Mouse (Mus musculus): ENCODE data around the gene Arrdc5. TPM values are rescaled to one million over a fixed set of nuclear protein-coding genes. Genes with fewer than 3 reads are reported as not detected.

Gene Arrdc5
- polyA plus RNA-seq, 1 experiment = not detected

DNA sequence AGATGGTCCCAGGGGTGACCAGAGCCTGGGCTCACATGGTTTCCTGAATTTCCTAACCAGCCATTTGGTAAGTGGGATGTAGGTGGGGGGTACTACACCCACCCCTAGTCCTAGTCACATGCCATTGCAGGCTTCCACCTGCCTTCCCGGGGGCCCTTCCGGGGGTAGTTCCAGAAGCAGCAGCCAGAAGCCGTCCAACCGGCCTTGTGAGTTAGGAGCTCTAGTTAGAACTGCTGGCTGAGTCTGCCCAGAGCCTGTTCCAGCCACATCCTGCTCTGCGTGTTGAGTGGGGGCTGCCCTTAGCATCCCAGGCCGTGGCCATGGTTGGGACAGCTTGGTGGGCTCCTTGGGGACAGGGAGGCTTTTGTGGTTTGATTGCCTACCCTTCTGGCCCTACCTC is 8.0 kb upstream of the Arrdc5 start:
- Histone ChIP-seq H3ac (ENCODE audit: control insufficient read depth, insufficient read length, low read depth) (no peak overlapping the region), H3K36me3 (ENCODE audit: control insufficient read depth, insufficient read depth) (peaks cover 76% of the 10 kb centered on the region), H3K27me3 (ENCODE audit: control insufficient read depth, insufficient read depth, insufficient read length) (no peaks in the 10 kb centered on the region), H3K4me3 (ENCODE audit: insufficient read depth, poor library complexity, severe bottlenecking) (no peak overlapping the region), H3K79me3 (ENCODE audit: low read depth) (peaks cover 51% of the 10 kb centered on the region), H3K79me2 (ENCODE audit: control insufficient read depth, insufficient read depth) (peaks cover 75% of the 10 kb centered on the region)
- TF ChIP-seq MAX (IDR thresholded peaks at IDR 0.05) = no peak
- no peak for TF ChIP-seq CTCF (IDR thresholded peaks at IDR 0.05; ENCODE audit: control insufficient read depth, insufficient read depth, insufficient read length)
- TF ChIP-seq MYOG (IDR thresholded peaks at IDR 0.05; ENCODE audit: control insufficient read depth, extremely low read depth, insufficient read length) = no peak
- TF ChIP-seq CEBPB (IDR thresholded peaks at IDR 0.05; ENCODE audit: low read depth) = no peak
- TF ChIP-seq USF1 (IDR thresholded peaks at IDR 0.05; ENCODE audit: low read depth) = no peak
- no peak for TF ChIP-seq FOSL1 (IDR thresholded peaks at IDR 0.05; ENCODE audit: insufficient read depth, low read length, poor library complexity, severe bottlenecking)
- no peak for TF ChIP-seq MYOD1 (IDR thresholded peaks at IDR 0.05; ENCODE audit: control insufficient read depth, insufficient read length, low read depth)

DNA sequence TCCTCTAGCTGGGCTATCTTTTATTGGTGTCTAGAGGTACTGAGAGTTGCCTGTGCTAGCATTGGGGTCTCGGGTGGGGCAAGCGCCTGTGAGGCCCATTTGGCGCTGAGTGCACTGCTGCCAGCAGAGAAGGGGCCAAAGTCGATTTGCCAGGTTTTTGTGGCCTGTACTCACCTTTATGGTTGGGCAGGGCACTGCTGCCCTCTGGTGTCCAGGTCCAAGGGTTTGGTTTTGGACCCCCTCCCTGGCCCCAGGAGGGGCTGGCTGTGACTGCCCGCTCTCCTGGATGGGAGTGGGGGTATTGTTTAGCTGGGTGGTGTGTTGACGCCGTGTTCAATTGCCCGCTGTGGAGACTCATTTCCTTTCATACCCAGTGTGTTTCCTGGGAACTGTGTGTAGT is 5.7 kb upstream of the Arrdc5 start:
- H3K36me3 ChIP-seq (ENCODE audit: control insufficient read depth, insufficient read depth) = peaks cover 57% of the 10 kb centered on the region
- peaks cover 49% of the 10 kb centered on the region for H3K79me3 ChIP-seq (ENCODE audit: low read depth)
- H3K27me3 ChIP-seq (ENCODE audit: control insufficient read depth, insufficient read depth, insufficient read length) = no peaks in the 10 kb centered on the region
- peak overlapping the region; percentile 20 for H3ac ChIP-seq (ENCODE audit: control insufficient read depth, insufficient read length, low read depth)
- H3K79me2 ChIP-seq (ENCODE audit: control insufficient read depth, insufficient read depth) = peaks cover 68% of the 10 kb centered on the region
- TF ChIP-seq MYOG (IDR thresholded peaks at IDR 0.05; ENCODE audit: control insufficient read depth, extremely low read depth, insufficient read length) (no peak), MYOD1 (IDR thresholded peaks at IDR 0.05; ENCODE audit: control insufficient read depth, insufficient read length, low read depth) (no peak), FOSL1 (IDR thresholded peaks at IDR 0.05; ENCODE audit: insufficient read depth, low read length, poor library complexity, severe bottlenecking) (no peak), MAX (IDR thresholded peaks at IDR 0.05) (no peak), USF1 (IDR thresholded peaks at IDR 0.05; ENCODE audit: low read depth) (no peak), CEBPB (IDR thresholded peaks at IDR 0.05; ENCODE audit: low read depth) (no peak), CTCF (IDR thresholded peaks at IDR 0.05; ENCODE audit: control insufficient read depth, insufficient read depth, insufficient read length) (no peak)
- H3K4me3 ChIP-seq (ENCODE audit: insufficient read depth, poor library complexity, severe bottlenecking) = no peak overlapping the region

DNA sequence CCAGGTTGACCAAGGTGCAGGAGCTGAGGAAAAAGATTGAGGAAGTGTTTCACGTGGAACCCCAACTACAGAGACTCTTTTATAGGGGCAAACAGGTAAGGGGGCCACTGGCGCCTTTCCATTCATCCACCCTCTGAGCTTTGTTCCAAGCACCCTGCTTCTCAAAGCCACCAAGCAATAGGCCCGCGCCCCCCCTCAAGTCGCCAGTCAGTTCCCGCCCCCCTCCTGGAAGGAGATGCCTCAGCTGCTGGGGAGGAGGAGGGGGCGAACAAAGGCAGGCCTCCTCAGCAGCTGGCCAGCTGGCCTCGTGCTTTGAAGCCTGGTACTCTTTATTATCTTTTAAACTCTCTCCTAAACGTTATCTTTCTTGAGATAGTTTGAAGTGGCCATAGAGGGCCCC is 5.1 kb upstream of the Arrdc5 start:
- Histone ChIP-seq H3K79me3 (ENCODE audit: low read depth) (peaks cover 47% of the 10 kb centered on the region), H3K36me3 (ENCODE audit: control insufficient read depth, insufficient read depth) (peaks cover 52% of the 10 kb centered on the region), H3K4me3 (ENCODE audit: insufficient read depth, poor library complexity, severe bottlenecking) (peak overlapping the region; percentile 69), H3K27me3 (ENCODE audit: control insufficient read depth, insufficient read depth, insufficient read length) (no peaks in the 10 kb centered on the region), H3K79me2 (ENCODE audit: control insufficient read depth, insufficient read depth) (peaks cover 62% of the 10 kb centered on the region), H3ac (ENCODE audit: control insufficient read depth, insufficient read length, low read depth) (peak overlapping the region; percentile 44)
- TF ChIP-seq MYOG (IDR thresholded peaks at IDR 0.05; ENCODE audit: control insufficient read depth, extremely low read depth, insufficient read length) = no peak
- TF ChIP-seq MAX (IDR thresholded peaks at IDR 0.05) = no peak
- TF ChIP-seq CTCF (IDR thresholded peaks at IDR 0.05; ENCODE audit: control insufficient read depth, insufficient read depth, insufficient read length) = no peak
- no peak for TF ChIP-seq USF1 (IDR thresholded peaks at IDR 0.05; ENCODE audit: low read depth)
- TF ChIP-seq MYOD1 (IDR thresholded peaks at IDR 0.05; ENCODE audit: control insufficient read depth, insufficient read length, low read depth) = no peak
- no peak for TF ChIP-seq FOSL1 (IDR thresholded peaks at IDR 0.05; ENCODE audit: insufficient read depth, low read length, poor library complexity, severe bottlenecking)
- TF ChIP-seq CEBPB (IDR thresholded peaks at IDR 0.05; ENCODE audit: low read depth) = no peak

- Histone ChIP-seq H3K27me3 (ENCODE audit: control insufficient read depth, insufficient read depth, insufficient read length) (no peaks in the 10 kb centered on the region), H3K79me3 (ENCODE audit: low read depth) (peaks cover 47% of the 10 kb centered on the region), H3K4me3 (ENCODE audit: insufficient read depth, poor library complexity, severe bottlenecking) (peak overlapping the region; percentile 69), H3K79me2 (ENCODE audit: control insufficient read depth, insufficient read depth) (peaks cover 58% of the 10 kb centered on the region), H3K36me3 (ENCODE audit: control insufficient read depth, insufficient read depth) (peaks cover 47% of the 10 kb centered on the region), H3ac (ENCODE audit: control insufficient read depth, insufficient read length, low read depth) (peak overlapping the region; percentile 77)
- no peak for TF ChIP-seq MAX (IDR thresholded peaks at IDR 0.05)
- TF ChIP-seq CEBPB (IDR thresholded peaks at IDR 0.05; ENCODE audit: low read depth) = no peak
- TF ChIP-seq FOSL1 (IDR thresholded peaks at IDR 0.05; ENCODE audit: insufficient read depth, low read length, poor library complexity, severe bottlenecking) = no peak
- TF ChIP-seq USF1 (IDR thresholded peaks at IDR 0.05; ENCODE audit: low read depth) = no peak
- TF ChIP-seq MYOD1 (IDR thresholded peaks at IDR 0.05; ENCODE audit: control insufficient read depth, insufficient read length, low read depth) = no peak
- TF ChIP-seq CTCF (IDR thresholded peaks at IDR 0.05; ENCODE audit: control insufficient read depth, insufficient read depth, insufficient read length) = no peak
Observed at GRCm38 (mm10) chr17:56304718-56305117, 4.6 kb upstream of the Arrdc5 start.

- Histone ChIP-seq H3K79me2 (ENCODE audit: control insufficient read depth, insufficient read depth) (peaks cover 51% of the 10 kb centered on the region), H3K36me3 (ENCODE audit: control insufficient read depth, insufficient read depth) (peaks cover 40% of the 10 kb centered on the region), H3K27me3 (ENCODE audit: control insufficient read depth, insufficient read depth, insufficient read length) (no peaks in the 10 kb centered on the region), H3K79me3 (ENCODE audit: low read depth) (peaks cover 45% of the 10 kb centered on the region), H3K4me3 (ENCODE audit: insufficient read depth, poor library complexity, severe bottlenecking) (peak overlapping the region; percentile 69), H3ac (ENCODE audit: control insufficient read depth, insufficient read length, low read depth) (peak overlapping the region; percentile 77)
- TF ChIP-seq MYOD1 (IDR thresholded peaks at IDR 0.05; ENCODE audit: control insufficient read depth, insufficient read length, low read depth) (no peak), USF1 (IDR thresholded peaks at IDR 0.05; ENCODE audit: low read depth) (no peak), MAX (IDR thresholded peaks at IDR 0.05) (peak; percentile 87), CTCF (IDR thresholded peaks at IDR 0.05; ENCODE audit: control insufficient read depth, insufficient read depth, insufficient read length) (no peak)
Observed at GRCm38 (mm10) chr17:56303847-56304586, 3.9 kb upstream of the Arrdc5 start.
